Mouse (Mus musculus) frontal cortex, postnatal 25 days (tissue): Measurements from ENCODE around the gene 1700025G04Rik.

Source experiments
- DNase-seq, 2 experiments: peaks; one replicate each; pipeline ENCODE4 v3.0.0; 2022; ENCODE audit warnings: low spot score in 2 of 2

The 1700025G04Rik gene

DNA sequence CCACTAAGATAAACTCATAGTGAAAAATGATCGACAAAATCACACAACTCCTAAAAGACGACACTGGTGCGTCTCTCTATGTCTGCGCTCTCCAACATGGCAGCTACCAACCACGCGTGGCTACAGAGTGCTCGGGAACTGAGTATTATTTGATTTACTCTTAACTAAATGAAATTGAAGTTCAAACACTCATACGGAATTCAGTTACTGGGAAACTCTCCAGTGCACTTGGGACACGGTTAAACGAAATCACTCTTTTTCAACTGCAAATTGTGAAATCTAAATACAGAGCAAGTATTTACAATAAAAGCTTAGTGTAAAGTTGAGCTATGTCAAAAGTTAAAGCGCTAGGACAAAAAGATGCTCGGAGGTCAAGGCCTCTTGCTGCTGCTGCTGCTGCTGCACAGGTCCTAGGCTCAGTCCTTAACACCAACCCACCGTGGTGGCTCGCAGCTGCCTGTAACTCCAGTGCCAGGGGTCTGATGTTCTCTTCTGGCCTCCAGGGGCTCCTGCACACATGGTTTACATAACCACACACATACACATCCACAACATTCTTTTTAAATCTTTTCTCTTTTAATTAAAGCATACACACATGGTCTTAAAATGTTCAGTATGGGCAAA is 13.6 kb downstream of the 1700025G04Rik start:
- no peak for DNase-seq

DNA sequence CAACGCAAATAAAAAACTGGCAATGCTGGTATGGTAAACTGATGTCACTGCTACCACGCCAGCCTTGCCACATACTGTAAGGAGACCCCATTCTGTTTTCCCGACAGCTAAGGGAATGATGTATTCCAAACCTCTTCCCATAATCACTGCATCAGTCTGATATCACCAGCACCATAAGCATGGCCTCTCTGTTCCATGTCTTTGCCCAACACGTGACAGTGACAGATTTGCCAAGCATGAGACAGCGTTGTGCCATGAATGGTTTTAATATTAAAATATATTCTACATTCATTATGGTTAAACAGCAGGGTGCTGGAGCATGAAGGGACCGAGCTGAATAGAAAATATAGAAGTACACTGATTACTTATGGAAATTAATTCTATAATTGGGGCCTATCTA is 14.2 kb downstream of the 1700025G04Rik start:
- DNase-seq, result no peak

DNA sequence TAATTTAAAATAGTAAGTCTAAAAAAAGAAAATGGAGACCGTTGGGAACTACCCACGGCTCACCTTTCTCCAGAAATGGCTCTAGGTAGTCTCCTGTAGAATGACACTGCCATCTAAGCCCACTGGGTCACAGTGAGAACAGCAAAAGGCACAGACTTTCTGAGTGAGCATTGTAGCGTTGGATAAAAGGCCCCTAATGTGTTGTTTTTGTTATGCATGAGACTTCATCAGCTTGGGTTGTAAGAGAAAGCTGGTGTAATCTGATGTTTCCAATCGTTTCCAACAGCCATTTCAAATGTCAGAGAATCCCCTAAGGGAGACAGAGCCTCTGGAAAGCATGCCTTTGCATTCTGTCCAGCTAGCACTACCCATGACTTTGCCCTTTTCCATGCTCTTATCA is 19.5 kb downstream of the 1700025G04Rik start:
- no peak for DNase-seq

DNA sequence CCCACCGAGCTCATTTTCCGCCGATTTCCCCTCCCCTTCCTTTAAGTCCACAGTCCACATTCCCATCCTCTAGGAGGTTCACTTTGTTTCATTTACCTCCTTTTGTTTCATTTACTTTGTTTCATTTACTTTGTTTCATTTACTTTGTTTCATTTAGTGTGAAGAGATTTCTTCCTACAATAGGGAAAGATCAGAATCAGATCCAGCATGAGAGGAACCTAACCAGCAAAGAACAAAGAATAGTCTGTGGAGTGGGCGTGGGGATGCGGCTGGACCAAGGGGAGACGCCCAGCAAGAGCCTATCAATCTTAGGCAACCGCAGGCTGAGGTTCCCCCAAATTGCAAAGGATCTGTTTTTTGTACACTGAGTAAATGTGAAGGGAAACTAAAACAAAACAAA is 20.2 kb downstream of the 1700025G04Rik start:
- DNase-seq, result no peak

DNA sequence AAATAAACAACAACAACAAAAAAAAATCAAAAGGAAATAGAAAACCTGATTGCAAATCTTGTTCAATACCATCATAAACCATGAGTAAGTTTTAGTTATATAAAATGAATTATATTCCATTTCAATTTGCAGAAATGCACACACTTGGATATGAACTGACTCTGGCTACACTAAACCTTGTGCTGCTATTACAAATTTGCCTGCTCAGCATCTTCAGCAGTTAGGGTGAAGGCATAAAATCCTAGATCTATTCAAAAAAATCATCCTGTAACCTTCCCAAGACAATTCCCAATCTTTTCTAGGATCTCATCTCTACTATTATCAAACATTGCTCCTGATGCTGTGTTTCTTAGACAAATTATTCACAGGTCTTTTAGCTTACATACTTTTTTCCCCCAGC is 22.0 kb downstream of the 1700025G04Rik start:
- no peak for DNase-seq

DNA sequence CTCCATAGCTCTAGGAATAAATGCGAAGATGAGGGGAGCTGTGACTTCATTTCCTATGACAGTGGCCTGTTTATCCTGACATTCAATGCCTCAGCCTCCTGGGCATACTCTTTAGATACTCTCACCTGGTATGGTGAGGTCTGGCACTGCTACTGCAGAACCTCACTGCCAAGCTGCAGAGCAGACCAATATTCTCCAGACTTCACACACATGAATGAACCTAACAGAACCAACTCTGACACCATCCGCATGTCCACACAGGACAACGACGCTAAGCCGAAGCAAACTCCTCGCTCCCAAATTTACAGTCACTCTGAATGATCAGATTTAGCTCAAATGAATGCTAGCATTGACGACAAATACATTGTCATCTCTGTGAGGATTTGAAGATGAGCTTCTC is 24.4 kb downstream of the 1700025G04Rik start:
- no peak for DNase-seq

DNA sequence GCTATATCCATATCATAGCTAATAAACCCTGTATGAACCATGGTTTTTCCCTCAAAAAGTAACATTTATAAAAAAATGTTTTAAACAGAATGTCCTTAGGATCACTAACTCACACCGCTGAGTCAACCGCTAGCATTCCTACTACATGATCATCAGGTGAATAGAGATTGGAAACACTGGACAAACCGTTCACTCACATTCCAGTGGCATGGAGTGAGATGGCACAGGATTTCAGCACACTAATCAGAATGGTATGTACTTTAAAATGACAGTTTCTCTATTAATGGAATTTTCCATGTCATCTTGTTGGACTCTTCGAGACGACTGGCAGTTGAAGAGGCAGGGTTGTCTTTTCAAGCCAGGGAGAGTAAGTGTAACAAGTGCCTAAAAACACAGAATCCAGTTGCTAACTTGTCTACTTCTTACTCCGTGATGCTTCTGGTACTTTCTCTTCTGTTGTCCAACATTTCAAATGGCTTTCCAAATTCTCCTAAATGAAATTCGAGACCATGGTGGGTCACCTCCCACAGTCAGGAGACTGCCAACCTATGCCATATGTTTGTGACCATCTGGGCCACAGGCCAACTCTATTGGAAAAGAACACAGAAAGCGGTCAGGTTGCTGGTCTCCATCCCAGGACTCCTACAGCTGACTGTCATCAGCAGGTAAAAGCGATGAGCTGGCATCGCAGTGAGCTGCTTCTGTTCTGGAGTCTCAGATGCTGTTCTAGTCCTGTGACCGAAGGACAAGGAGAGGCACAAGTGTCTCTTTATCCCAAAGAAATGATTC is 26.4 kb downstream of the 1700025G04Rik start:
- DNase-seq, result no peak

DNA sequence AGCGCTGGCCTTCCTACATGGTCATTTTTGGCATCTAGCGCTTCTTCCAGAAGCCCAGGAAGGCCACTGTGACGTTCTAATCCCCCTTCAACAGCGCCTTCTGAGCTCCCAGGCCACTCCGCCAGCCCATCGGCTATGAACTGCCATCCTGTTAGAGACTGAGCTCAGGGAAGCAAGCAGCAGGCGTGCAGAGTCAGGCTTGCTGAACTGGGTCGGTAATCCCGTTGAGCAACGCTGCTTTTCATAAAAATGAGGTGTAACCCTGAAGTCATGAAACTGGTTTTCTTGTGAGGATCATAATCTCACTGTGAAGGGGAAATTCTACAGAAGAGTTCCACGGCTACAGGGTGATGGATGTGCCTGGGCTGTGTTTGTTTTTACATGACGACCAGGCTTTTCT is 28.2 kb downstream of the 1700025G04Rik start:
- no peak for DNase-seq

DNA sequence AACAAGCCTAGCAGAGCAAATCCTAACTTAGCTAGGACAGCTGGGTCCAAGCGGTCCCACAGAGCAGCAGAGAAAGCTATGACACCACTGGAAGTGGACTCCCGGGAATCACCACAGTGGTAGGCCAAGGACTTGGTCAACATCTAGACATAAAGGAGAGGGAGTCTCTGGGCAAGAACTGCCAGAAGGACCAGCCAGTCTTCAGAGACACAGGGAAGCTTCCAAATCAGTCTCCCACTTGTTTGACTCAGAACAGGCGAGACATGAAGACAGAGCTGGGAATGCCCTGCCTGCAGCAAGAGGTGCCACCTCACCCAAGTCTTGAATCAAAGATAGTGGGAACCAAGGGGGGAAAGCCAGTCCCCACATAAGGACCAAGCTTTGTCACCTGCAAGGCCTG is 29.7 kb downstream of the 1700025G04Rik start:
- DNase-seq, result no peak

DNA sequence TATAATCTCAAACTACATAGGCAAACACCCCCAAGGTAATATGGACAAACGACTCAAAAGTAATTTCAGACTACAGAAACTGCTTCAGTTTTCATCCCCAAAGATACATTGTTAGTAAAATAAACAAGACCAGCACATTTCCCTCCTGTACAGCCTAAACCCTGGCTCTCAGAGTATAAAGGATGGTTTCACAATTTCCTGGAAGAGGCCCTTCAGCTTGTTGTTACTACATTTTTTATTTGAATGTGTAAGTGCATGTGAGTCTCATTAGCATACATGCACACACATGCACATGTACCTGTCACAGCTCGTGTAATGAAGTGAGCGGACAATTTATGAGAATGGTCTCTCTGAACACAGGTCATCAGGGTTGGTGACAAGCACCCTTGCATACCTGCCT is 31.1 kb downstream of the 1700025G04Rik start:
- no peak for DNase-seq

DNA sequence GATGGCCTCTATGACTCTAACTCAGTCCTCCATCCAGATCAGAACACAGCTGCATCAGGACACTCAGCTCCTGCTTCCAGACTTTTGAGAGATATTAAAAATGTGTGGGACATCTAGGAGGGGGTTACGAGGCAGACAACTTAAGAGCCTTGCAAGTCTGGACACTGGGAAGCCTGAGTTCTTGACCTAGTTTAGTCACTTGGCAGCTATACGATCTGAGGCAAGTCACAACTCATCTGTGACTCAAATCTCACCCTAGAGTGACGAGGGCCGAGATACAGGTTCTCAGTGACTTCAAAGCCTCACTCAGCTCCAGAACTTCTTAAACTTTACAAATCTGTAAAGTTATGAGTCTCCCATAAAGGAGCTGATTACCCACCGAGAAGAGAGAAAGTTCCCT is 36.8 kb downstream of the 1700025G04Rik start:
- no peak for DNase-seq

DNA sequence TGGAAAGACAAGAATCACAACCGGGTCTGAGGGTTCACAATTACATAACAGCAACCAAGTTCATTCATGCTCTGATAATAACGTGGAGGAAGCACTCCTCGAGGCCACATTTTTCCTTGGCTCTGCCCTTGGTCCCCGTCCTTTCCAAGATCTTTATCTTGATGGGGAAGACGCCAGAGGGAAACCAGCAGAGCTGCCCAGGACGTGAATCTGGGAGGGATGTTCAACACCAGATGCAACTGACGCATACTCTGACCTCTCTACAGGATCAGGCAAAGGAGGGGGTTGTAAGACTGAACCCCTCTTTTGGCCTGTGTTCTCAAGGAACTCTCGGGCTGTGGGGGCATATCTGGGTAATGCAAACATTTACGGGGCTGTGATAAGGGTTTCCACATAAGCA is 38.1 kb downstream of the 1700025G04Rik start:
- DNase-seq, result no peak

DNA sequence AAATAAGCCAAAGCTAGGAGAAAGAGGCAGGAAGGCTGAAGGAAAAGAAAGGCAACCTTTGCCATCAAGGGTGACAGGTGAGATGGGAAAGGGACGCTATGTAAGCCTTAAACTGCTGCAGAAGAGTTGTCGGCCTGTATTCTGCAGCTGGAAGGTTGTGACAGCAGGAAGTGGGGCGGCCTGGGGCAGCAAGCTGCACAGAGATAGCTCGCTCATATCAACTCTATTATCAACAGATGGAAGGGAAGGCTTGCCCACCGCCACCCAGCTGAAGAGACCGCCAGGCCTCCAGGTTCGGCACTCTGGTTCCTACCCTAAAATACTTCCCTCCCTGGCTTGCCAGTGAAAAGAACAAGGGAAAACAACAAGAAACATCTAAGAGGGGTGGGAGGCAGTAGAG is 39.9 kb downstream of the 1700025G04Rik start:
- no peak for DNase-seq

DNA sequence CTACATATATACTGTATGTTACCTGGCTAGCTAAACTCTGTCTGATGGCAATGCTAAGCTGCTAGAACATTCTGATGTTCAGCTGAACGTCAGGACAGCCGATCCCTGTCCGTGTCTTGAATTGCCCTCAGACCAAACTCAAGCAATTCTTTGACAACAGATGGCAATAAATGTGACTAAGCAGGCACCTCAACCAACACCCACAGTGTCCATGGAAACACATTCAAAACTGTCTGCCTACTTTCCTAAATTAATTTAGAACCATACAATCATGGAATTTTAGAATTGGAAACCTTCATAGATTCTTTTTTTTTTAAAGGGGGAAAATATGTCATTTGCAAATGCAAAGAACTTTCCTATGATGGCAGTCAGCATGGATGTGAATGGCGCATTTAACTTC is 41.6 kb downstream of the 1700025G04Rik start:
- no peak for DNase-seq

DNA sequence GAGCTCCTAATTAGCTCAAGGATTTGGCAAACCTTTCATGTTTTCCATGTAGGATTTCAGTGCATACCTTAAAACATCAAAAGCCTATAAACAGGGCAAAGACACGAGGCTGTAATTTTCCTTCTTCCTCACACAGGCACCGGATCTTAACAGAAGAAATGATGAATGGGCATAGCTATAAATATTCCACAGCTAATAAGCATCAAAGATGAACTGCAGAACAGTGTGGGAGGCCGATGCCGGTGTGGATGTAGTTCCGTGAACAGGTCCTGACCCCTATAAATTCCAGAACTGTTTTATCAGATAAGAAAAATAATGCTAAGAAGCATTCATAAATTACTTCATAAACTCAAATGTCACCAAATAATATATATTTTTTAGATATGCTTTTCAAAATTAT is 42.5 kb downstream of the 1700025G04Rik start:
- no peak for DNase-seq

DNA sequence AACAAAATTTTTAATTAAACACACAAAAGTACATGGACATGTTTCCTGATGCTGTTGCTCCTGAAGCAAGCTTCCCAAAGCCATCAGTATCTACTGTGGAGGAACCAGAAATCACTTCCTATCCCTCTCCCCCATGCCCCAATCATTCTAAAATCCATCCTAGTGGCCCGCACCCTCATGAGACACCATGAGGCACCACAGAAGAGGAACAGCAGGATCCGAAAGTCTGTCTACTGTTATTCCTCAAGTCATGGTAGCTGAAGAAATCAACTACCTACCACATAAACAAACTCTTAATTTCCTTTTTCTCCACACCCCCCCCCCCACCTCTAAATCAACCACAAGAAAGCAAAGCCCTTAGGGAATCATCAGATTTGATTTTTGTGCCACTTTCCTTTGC is 46.5 kb downstream of the 1700025G04Rik start:
- no peak for DNase-seq

DNA sequence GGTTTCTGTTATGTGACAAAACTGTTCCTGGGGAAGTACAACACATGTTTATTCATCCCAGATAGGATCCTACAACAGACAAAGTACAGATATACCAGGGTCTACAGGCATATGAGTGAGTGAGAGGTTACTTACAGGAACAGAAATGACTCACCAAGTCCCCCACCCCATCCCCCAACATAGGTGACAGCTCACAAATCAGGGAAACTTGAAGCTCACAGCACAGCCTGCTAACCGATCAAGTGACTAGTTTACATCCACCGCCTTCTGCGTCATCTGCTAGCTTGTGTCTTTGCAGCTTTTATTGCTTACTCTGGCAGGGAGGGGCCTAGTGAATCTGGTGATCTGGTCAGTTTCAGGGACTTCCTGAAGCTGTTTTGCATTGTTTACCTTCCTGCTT is 47.5 kb downstream of the 1700025G04Rik start:
- no peak for DNase-seq

DNA sequence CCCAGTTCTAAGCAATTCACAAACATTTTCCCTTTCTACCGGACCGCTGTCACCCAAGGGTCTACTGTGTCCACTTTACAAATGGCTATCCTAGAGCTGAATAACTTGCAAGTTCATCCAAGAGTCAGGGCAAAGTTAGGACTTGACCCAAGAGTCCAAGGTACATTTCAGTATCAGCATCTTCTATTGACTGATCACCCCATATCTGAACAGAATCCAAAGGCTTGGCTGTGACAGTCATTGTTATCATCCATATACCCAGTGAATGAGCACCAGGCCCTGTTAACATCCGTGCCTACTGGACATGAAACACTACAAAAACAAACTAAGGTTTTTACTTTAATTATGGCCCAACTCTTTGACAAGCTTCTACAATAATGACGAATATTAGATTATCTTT is 48.9 kb downstream of the 1700025G04Rik start:
- DNase-seq, result no peak

DNA sequence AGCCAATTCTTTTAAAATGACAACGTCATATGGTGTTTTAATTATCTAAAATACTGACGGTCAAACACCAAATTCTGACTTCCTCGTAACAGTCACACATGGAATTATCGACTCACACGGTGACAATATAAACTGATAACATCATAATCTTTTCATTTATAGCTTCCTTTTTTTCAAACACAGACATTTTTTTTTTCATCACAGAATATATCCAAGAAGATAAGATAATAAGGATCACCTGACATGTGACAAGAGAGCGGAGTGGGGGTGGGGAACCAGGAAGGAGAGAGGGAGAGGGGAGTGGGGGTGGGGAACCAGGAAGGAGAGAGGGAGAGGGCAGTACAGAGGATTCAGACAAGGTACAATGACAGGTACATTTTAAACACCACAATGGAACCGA is 49.9 kb downstream of the 1700025G04Rik start:
- no peak for DNase-seq

DNA sequence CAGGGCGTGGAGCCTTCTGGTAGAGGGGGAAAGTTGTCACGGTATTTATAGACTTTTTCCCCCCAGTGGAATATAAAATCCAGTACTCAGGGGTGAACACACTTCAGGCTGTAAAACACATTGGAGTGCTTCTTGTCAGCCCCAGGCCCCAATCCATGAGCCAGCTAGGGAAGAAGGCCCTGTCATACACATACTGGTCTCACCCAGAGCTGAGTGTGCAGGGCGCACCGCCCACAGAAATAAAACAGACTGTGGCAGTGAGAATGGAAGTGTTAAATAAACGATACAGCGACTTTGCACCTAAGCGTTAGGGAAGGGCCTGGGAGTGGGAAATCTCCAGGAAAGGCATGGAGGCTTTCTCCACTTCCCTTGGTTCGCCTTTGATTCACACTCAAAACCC is 50.3 kb downstream of the 1700025G04Rik start:
- DNase-seq, result no peak

DNA sequence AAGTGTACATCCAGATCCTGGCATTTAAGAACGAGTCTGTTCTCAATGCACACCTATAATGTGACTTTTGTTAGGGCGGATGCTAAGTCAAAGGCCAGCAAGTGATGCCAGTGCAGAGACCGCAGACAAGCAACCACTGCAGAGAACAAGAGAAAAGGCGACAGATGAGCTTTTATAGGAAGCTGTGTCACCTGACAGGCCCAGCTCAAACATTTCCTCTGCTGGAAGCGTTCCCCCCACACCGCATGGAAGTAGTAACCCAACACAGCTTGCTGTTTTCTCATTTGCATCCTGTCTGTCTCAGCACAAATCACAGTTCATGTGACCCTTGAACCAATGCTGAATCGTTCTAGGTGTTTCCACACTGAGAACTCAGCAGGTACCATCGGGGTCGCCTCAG is 51.8 kb downstream of the 1700025G04Rik start:
- DNase-seq, result no peak

DNA sequence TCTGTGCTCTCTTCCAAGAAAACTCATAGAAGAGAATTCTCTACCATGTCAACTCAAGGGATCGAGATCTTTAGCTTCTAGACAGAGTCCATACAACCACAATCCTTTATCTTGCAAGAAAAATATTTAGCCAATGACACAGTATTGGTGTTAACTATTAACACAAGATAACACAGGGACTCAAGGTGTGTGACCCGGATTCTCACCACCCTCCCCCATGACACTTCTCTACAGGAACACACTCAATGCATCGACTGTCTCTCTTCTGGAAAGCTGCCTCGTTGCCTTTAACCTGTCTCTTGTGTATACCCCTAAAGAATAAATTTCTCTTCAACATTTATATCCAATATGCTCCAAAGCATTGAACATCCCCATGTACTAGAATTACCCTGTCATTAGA is 52.3 kb downstream of the 1700025G04Rik start:
- DNase-seq, result no peak

DNA sequence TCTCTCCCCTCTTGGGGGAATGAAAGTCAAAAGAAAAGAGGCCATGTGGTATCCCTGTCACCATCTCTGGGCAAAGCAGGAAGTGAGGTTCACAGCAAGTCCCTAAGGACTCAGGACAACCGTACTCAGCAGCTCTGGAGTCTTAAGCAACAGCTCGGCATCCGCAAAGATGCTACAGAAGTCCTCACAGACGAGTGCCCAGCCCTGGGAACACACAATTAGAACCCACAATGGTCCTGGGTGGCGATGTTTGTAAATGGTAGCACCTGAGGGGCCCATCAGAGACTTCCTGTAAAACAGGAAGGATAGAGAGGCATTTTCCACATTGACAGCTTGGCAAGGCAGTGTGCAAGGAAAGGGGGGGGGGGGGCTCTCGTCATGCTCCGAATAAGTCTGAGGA is 55.2 kb downstream of the 1700025G04Rik start:
- DNase-seq, result no peak

DNA sequence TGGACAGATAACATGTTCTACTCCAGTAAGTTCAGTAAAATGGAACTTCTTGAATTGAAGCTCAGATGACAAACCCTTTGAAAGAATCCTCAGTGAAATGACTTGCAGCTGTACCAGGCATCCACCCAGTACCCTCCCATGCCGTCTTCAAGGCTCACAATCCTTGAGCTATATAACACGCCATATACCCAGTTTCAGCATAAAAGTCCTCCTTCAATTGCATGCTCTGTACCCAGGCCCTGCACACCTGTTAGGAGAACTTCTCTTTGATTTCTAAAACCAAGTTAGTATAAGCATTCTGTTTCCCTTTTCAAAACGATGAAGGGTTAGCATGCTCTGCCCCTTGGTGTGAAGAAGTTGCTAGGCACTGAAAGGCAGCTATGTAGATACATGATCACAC is 56.2 kb downstream of the 1700025G04Rik start:
- DNase-seq, result no peak
